Mouse (Mus musculus): ENCODE data around the gene Hunk.

- TF ChIP-seq POLR2A (IDR thresholded peaks at IDR 0.05; ENCODE audit: borderline replicate concordance, extremely low read depth, insufficient read depth, insufficient read length, poor library complexity, severe bottlenecking) (no peak), CTCF (IDR thresholded peaks at IDR 0.05; ENCODE audit: borderline replicate concordance, extremely low read depth, insufficient read depth, insufficient read length) (no peak)
These were observed 53.7 kb downstream of the Hunk start for GRCm38 (mm10) chr16:90439493-90439892.

All from brain, embryonic 14.5 days (tissue).